Mouse (Mus musculus): ENCODE measurements at regions not wholly inside any gene's neighbourhood (a gene's known extent, or its start where the extent isn't known, plus 50 kb on each side); places are given as distances from the start of the nearest gene placed in this dataset.

- Histone ChIP-seq H3K4me2 (no peak overlapping the region), H3K36me3 (no peaks in the 10 kb centered on the region), H3K9me3 (no peaks in the 10 kb centered on the region), H3K27me3 (0 out of 2 replicates have a peak, but pooled peaks cover 1% of the 10 kb centered on the region), H3K9ac (no peak overlapping the region), H3K4me1 (replicated peaks) (peaks cover 17% of the 10 kb centered on the region), H3K27ac (replicated peaks) (no peak overlapping the region), H3K4me3 (no peak overlapping the region)
- no peak for ATAC-seq (ENCODE audit: low FRiP score, low read depth)
- WGBS, result 37% methylated on average over 3 of the region's 3 CpGs
Observed at GRCm38 (mm10) chr9:61054427-61054826, 260.1 kb downstream of the Uaca start.

- ATAC-seq (ENCODE audit: low FRiP score, low read depth), result no peak
- WGBS, result 88% methylated on average over 3 of the region's 3 CpGs
- no peak overlapping the region for H3K4me3 ChIP-seq
- no peaks in the 10 kb centered on the region for H3K27me3 ChIP-seq
- H3K9ac ChIP-seq, result no peak overlapping the region
- no peak overlapping the region for H3K4me2 ChIP-seq
- H3K9me3 ChIP-seq, result no peaks in the 10 kb centered on the region
- H3K36me3 ChIP-seq, result no peaks in the 10 kb centered on the region
- H3K4me1 ChIP-seq (replicated peaks), result peaks cover 17% of the 10 kb centered on the region
- no peak overlapping the region for H3K27ac ChIP-seq (replicated peaks)
Observed at GRCm38 (mm10) chr9:61055392-61055791, 261.1 kb downstream of the Uaca start.

- Histone ChIP-seq H3K4me3 (no peak overlapping the region), H3K27me3 (no peaks in the 10 kb centered on the region), H3K27ac (replicated peaks) (no peak overlapping the region), H3K9me3 (no peaks in the 10 kb centered on the region), H3K36me3 (no peaks in the 10 kb centered on the region), H3K4me1 (replicated peaks) (peaks cover 17% of the 10 kb centered on the region), H3K4me2 (no peak overlapping the region), H3K9ac (no peak overlapping the region)
- no peak for ATAC-seq (ENCODE audit: low FRiP score, low read depth)
- 85% methylated on average over 15 of the region's 15 CpGs for WGBS
Observed at GRCm38 (mm10) chr9:61055928-61056730, 261.8 kb downstream of the Uaca start.

GRCm38 (mm10) chr9:61056731-61057270 is 262.5 kb downstream of the Uaca start:
- no peak for ATAC-seq (ENCODE audit: low FRiP score, low read depth)
- Histone ChIP-seq H3K4me1 (replicated peaks) (peaks cover 17% of the 10 kb centered on the region), H3K27ac (replicated peaks) (no peak overlapping the region), H3K4me2 (no peak overlapping the region), H3K9me3 (no peaks in the 10 kb centered on the region), H3K4me3 (no peak overlapping the region), H3K36me3 (no peaks in the 10 kb centered on the region), H3K27me3 (no peaks in the 10 kb centered on the region), H3K9ac (no peak overlapping the region)
- 40% methylated on average over 10 of the region's 10 CpGs for WGBS

- H3K4me3 ChIP-seq, result no peak overlapping the region
- H3K36me3 ChIP-seq, result no peaks in the 10 kb centered on the region
- peaks cover 28% of the 10 kb centered on the region for H3K4me1 ChIP-seq (replicated peaks)
- no peak for ATAC-seq (ENCODE audit: low FRiP score, low read depth)
- no peak overlapping the region for H3K9ac ChIP-seq
- no peak overlapping the region for H3K27ac ChIP-seq (replicated peaks)
- no peaks in the 10 kb centered on the region for H3K27me3 ChIP-seq
- no peaks in the 10 kb centered on the region for H3K9me3 ChIP-seq
- H3K4me2 ChIP-seq, result no peak overlapping the region
Observed at GRCm38 (mm10) chr9:61059225-61059624, 264.9 kb downstream of the Uaca start.

- H3K9ac ChIP-seq, result no peak overlapping the region
- H3K4me3 ChIP-seq, result no peak overlapping the region
- H3K27me3 ChIP-seq, result no peaks in the 10 kb centered on the region
- peaks cover 26% of the 10 kb centered on the region for H3K4me1 ChIP-seq (replicated peaks)
- no peaks in the 10 kb centered on the region for H3K9me3 ChIP-seq
- WGBS, result 79% methylated on average over 8 of the region's 8 CpGs
- H3K27ac ChIP-seq (replicated peaks), result no peak overlapping the region
- ATAC-seq (ENCODE audit: low FRiP score, low read depth), result no peak
- no peak overlapping the region for H3K4me2 ChIP-seq
- no peaks in the 10 kb centered on the region for H3K36me3 ChIP-seq
Observed at GRCm38 (mm10) chr9:61060958-61061357, 266.6 kb downstream of the Uaca start.

- Histone ChIP-seq H3K36me3 (no peaks in the 10 kb centered on the region), H3K9ac (no peak overlapping the region), H3K4me2 (no peak overlapping the region), H3K4me1 (replicated peaks) (peaks cover 14% of the 10 kb centered on the region), H3K27ac (replicated peaks) (no peak overlapping the region), H3K27me3 (no peaks in the 10 kb centered on the region), H3K9me3 (no peaks in the 10 kb centered on the region), H3K4me3 (no peak overlapping the region)
- ATAC-seq (ENCODE audit: low FRiP score, low read depth), result no peak
- WGBS, result 76% methylated on average over 8 of the region's 8 CpGs
Observed at GRCm38 (mm10) chr9:61064714-61065305, 270.5 kb downstream of the Uaca start.

GRCm38 (mm10) chr9:61069553-61070314 is 275.4 kb downstream of the Uaca start:
- no peaks in the 10 kb centered on the region for H3K36me3 ChIP-seq
- 0 out of 2 replicates have a peak, but pooled peaks have one; percentile 39 for ATAC-seq (ENCODE audit: low FRiP score, low read depth)
- H3K4me3 ChIP-seq, result no peak overlapping the region
- H3K9me3 ChIP-seq, result no peaks in the 10 kb centered on the region
- 32% methylated on average over 13 of the region's 13 CpGs for WGBS
- H3K4me2 ChIP-seq, result no peak overlapping the region
- H3K27me3 ChIP-seq, result no peaks in the 10 kb centered on the region
- peaks cover 14% of the 10 kb centered on the region for H3K4me1 ChIP-seq (replicated peaks)
- no peak overlapping the region for H3K27ac ChIP-seq (replicated peaks)
- no peak overlapping the region for H3K9ac ChIP-seq

GRCm38 (mm10) chr9:61070315-61070707 is 276.0 kb downstream of the Uaca start:
- WGBS, result 32% methylated on average over 8 of the region's 8 CpGs
- no peak for ATAC-seq (ENCODE audit: low FRiP score, low read depth)

GRCm38 (mm10) chr9:61070861-61071260 is 276.5 kb downstream of the Uaca start:
- no peaks in the 10 kb centered on the region for H3K9me3 ChIP-seq
- no peaks in the 10 kb centered on the region for H3K27me3 ChIP-seq
- no peak overlapping the region for H3K4me3 ChIP-seq
- H3K4me1 ChIP-seq (replicated peaks), result peaks cover 18% of the 10 kb centered on the region
- H3K27ac ChIP-seq (replicated peaks), result no peak overlapping the region
- ATAC-seq (ENCODE audit: low FRiP score, low read depth), result no peak
- no peak overlapping the region for H3K4me2 ChIP-seq
- no peak overlapping the region for H3K9ac ChIP-seq
- no peaks in the 10 kb centered on the region for H3K36me3 ChIP-seq
- WGBS, result 22% methylated on average over 9 of the region's 9 CpGs

More at GRCm38 (mm10) chr9:61070315-61070707, 276.0 kb downstream of the Uaca start:
- Histone ChIP-seq H3K4me3 (no peak overlapping the region), H3K9me3 (no peaks in the 10 kb centered on the region), H3K27ac (replicated peaks) (no peak overlapping the region), H3K9ac (no peak overlapping the region), H3K36me3 (no peaks in the 10 kb centered on the region), H3K4me2 (no peak overlapping the region), H3K4me1 (replicated peaks) (peaks cover 18% of the 10 kb centered on the region), H3K27me3 (no peaks in the 10 kb centered on the region)

GRCm38 (mm10) chr9:61073482-61073881 is 279.1 kb downstream of the Uaca start:
- no peak overlapping the region for H3K9ac ChIP-seq
- H3K9me3 ChIP-seq, result no peaks in the 10 kb centered on the region
- ATAC-seq (ENCODE audit: low FRiP score, low read depth), result no peak
- WGBS, result 46% methylated on average over 4 of the region's 4 CpGs
- H3K4me3 ChIP-seq, result no peak overlapping the region
- H3K27ac ChIP-seq (replicated peaks), result no peak overlapping the region
- H3K36me3 ChIP-seq, result no peaks in the 10 kb centered on the region
- no peak overlapping the region for H3K4me2 ChIP-seq
- no peaks in the 10 kb centered on the region for H3K27me3 ChIP-seq
- H3K4me1 ChIP-seq (replicated peaks), result peaks cover 18% of the 10 kb centered on the region

- Histone ChIP-seq H3K4me2 (no peak overlapping the region), H3K27ac (replicated peaks) (no peak overlapping the region), H3K4me1 (replicated peaks) (peaks cover 14% of the 10 kb centered on the region; the same call in 1 of the 2 replicates), H3K36me3 (no peaks in the 10 kb centered on the region), H3K27me3 (no peaks in the 10 kb centered on the region), H3K4me3 (no peak overlapping the region), H3K9me3 (no peaks in the 10 kb centered on the region), H3K9ac (no peak overlapping the region)
- WGBS, result 65% methylated on average over 4 of the region's 4 CpGs
- no peak for ATAC-seq (ENCODE audit: low FRiP score, low read depth)
Observed at GRCm38 (mm10) chr9:61075071-61075470, 280.7 kb downstream of the Uaca start.

All from hindbrain, embryonic 15.5 days (tissue).